Mouse (Mus musculus) natural killer cell, adult 2 months (primary cell): ENCODE measurements around the gene Elp4.

Source experiments
- DNase-seq, 2 experiments: peaks; one replicate each; pipeline ENCODE4 v3.0.0; 2022; ENCODE audit warnings: low spot score in 2 of 2

Gene Elp4

DNA sequence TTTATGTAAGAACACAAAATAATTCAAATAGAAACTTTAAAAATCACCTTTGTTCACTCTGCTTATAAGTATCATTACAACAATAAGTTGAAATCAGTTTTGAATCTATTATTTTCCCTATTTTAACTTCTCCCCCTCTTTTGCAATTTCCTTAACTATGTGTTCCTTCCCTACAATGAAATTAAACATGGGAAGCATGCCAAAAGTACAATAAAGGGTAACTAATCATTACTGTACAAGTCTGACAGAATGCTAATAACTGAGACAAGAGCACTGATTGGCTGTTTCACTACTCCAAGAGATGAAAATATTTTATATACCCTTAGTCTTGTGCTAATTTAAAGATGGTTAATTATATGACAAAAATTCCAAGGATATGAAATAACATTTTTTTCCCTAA lies 99.2 kb downstream of the Elp4 start:
- no peak for DNase-seq

DNA sequence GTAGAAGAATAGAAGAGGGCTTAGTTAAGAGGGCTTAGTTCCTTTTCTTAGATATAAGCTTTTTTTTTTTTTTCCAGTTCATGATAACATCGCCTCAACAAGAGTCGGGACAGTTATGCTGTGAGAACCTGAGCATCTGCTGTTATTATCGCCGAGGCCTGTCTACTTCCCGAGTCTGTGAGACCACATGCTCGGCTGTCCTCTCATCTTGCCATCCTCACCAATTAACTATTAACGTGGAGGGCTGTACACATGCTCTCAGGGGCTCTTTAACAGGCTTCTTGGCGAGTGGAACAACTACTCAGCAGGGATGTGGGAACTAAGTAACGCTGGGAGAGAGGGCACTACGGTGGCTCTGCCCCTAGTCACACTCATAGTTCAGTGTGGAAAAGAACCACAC lies 99.9 kb downstream of the Elp4 start:
- no peak for DNase-seq

DNA sequence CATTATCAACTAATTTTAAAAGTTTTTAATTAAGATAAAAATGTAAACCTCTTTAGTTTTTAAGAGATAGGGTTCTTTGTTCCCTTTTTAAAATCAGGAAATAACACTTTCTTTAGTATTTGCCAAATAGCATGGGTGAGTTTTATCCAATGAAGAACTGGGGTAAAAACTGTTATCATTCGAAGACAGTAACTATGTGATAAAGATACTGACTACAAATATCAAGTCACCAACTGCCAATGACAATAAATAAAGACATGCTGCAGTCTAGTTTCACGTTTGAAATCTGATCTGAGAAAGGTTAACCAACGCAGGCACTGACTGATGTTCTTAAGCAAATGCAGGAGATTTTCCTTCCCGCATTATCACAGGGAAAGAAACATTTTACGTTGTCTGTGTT lies 100.9 kb downstream of the Elp4 start:
- DNase-seq, result no peak

DNA sequence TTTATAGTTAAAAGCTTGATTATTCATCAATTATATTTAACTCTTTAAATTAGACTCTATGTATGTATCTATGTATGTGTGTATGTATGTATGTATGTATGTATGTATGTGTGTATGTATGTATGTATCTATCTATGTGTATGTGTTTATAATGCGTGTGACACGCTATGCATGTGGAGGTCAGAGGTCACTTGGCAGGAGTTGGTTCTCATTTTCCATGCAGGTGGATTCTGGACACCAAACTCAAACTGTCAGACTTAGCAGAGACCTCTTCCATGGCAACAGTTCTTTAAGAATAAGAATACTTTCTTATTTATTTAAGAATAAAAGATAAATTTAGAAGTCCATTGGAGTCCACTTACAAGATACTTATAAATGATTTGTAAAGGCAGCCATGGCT lies 101.5 kb downstream of the Elp4 start:
- DNase-seq, result no peak

DNA sequence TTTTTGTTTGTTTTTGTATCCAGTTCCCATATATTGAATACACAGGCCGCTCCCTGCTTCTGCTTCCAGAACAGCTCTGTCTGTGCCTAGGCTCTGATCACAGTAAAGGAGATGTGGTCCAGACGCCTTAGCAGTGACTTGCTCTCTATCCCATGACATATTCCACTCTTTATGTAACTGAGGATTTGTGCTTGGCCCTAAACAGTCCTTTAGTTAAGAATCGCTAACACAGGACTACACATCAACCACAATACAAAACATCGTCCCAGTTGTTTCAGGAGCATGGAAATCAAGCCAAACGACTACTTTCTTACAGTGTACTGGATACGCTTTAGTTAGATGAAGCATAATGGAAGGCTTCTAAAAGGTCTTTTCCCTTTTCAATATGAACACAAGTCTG lies 102.8 kb downstream of the Elp4 start:
- no peak for DNase-seq

DNA sequence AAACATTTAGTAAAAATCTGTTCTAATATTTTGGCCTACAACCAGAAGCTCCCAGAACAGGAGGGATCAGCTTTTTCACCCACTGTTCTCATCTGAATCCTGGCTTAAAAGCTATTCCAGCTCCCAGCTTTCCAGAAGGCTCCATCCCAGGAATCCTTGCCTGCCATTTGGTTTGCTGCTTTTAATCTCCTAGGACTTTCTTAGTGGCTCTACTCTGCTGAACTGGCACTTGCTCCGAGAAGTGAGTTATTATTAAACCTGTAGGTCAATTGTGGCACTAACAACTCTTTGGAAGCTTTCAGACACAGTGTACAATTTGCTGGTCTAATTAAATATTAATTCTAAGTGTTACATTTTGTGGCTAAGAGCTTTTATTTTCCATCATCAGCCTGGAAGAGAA lies 103.7 kb downstream of the Elp4 start:
- no peak for DNase-seq

DNA sequence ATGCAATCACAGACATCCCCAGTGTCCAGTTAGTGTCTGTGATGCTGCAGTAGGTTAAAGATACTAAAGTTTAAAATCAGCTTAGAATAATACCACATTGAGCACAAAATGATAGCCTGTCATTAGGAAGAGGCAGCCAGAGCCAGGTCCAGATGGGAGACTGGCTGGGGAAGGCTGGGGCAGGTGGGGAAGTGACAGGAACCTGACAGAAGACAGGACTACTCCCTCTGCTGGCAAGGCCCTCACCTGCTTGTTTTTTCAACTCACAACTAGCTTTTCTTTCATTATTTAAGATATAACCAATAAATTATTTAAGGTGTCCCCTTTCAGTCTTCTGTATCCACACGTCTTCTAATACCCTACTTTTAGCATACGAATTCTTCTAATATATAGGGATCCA lies 104.5 kb downstream of the Elp4 start:
- no peak for DNase-seq

DNA sequence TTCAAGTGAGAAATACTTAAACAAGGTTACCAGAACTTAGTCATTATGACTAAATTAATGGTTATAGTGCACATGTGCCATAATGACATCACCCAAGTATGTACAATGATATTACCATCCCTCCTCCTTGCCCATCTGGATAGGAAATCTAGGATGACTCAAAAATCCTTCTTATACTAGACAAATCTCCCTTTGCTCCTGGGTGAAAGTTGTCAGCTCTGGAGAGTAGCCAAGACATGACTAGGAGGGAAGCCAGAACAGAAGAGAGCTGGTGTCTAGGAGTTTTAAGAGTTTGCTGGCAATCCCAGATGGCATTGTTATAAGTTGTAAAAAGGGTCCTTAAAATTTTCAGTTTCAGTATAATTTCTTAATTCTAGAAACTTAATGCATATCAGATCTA lies 106.5 kb downstream of the Elp4 start:
- DNase-seq, result no peak

DNA sequence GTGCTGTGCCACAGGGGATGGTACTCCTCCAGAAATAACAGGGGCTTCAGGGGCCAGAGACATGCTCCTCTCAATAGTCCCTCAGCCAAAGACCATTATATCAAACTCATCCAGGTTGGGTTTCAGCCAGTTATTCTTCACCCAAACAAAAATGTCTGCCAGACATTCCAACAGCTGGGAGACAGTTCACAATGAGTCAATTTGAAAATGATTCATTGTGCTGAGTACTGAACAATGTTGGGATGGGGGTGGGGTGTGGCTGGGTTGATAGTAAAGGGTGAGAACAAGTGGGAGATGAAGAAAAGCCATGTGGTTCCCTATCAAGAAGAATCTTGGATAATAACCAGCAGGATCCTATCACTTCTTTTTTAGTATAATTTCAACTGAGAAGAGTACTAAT lies 108.3 kb downstream of the Elp4 start:
- DNase-seq, result no peak

DNA sequence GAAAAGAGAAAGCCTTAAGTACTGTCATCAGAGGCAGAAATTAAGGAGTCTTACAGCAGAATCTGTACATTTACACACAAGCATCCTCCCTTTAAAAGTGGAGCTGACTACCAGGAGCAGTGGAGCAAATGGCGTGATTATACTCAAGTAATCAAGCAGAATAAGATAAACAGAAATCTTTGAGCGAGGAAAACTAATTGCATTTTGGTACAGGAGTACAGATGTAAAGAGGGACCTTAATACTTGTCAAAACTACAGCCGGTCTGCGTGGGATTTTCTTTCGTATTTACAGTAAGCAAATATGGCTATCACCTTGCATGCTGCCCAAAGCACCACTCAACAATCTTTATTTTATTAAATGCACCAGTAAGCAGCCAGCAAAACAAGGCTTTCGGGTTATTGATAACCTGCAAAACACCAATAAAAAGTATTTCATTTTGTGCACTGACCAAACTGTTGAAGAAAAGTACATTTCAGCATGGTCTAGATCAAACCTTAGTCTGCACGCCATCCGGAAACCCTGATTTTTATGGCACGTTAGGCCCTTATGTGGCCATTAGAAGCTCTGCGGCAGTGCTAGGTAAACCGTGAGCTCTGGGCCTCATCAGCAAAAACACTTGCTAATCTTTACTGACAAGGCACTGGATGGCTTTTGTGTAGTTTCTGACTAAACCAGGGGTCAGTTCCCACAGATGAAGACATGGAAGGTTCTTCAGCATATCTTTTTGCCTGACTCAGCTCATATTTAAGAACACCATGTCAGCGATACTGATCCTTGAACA lies 111.8 kb downstream of the Elp4 start:
- DNase-seq, result no peak

DNA sequence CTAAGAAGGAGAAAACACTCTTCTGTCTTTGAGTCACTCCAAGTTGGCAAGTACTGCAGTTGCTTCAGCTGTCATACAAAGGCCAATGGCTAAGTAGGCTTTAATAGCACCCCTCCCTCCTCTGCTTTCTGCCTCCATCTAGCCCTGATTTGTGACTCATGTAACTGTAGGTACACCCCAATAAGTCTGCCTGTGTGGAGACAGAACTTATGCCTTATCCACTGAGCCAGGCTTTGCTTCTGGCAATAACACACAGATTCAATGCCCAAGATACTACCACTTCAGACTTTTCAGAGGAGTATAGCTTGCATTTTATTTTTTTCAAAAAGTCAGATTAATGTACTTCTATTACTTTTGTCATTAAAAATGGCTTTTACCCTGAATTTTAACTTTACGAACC lies 114.4 kb downstream of the Elp4 start:
- no peak for DNase-seq

DNA sequence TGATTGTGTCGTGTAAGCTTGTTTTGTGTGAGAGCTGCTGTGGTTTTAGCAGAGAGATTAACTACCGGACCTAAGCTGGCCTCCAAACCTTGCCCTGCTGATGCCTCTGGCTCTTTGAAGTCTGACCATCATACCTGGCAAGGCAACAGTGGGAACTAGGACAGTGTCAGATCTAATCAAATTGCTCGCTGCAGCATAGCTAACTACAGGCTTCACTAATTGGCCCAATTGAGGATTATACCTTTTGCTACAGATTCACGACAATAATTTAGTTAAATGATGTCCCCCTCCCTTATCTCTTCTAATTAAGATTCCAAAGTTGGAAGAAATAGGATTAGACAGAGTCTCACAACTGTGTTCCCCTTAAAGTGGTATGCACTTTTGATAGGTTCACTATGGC lies 116.6 kb downstream of the Elp4 start:
- no peak for DNase-seq

DNA sequence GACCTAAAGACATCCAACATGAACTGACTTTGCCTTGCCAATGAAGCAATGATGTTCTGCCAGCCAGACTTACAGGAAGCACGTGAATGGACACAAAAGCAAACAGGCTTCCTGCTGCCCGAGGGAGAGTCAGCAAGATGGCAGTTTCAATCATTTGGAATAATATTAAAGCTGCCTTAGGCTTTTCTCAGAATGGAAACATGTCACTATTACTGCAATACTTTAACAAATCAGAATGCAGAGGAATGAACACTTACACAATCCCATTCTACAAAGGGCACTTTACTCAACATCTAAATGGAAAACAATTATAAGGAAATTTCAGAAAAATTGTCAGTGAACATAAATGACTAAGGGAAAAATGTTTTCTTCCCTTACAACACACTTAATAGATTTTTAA lies 117.4 kb downstream of the Elp4 start:
- no peak for DNase-seq

DNA sequence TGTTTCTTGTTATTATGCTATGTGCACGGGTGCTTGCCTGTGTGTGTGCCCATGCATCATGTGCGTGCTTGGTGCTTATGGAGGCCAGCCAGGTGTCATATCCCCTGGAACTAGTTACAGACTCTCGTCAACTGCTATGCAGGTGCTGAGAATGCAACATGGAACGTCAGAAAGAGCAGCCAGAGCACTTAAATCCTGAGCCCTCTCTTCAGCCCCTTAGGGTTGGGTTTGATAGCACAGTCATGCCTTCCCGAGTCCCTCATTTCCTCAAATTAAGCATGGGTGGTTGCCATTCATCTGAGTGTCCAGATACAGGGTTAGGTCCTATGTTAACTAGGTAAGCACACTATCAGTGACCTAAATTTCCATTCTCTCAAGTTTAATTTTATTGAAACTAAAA lies 121.5 kb downstream of the Elp4 start:
- no peak for DNase-seq

DNA sequence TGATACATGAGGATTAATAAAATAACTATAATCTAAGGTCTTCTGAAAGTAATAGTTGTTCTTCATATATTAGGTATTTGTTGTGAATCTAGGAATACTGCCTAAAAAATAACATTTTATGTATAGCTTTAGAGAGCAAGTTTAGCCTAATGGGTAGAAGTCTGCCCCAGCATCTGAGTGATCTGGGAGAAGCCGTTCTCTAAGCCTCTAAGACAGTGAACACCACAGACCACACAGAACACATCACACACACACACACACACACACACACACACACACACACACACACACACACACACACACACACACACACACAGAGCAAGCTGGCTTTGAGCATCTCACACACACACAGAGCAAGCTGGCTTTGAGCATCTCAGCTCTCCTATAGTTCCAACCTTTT lies 123.6 kb downstream of the Elp4 start:
- no peak for DNase-seq

DNA sequence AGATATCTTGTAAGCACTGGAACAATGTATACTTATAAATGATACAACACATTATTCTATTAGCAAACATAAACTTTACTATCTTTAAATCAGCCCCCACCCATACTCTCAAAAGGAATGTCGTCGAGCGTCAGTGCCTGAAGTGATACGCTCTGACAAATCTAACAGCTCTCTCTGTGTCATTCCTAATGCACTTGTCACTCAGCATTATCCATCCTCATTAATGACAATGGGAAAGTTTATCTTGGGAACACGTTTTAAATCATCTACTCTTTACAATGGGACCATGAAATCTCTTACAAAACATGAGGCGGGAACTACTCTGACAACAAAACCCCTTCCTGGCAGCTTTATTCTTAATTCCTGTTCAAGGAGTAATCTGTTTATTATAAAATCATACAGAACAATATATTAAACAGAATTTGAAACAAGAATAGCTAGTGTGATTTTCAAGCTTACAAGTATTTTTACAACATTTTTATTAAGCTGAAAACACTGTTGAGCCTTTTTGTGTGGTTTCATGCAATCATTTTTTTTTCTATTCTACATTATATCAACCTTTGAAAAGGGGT lies 125.0 kb downstream of the Elp4 start:
- no peak for DNase-seq

DNA sequence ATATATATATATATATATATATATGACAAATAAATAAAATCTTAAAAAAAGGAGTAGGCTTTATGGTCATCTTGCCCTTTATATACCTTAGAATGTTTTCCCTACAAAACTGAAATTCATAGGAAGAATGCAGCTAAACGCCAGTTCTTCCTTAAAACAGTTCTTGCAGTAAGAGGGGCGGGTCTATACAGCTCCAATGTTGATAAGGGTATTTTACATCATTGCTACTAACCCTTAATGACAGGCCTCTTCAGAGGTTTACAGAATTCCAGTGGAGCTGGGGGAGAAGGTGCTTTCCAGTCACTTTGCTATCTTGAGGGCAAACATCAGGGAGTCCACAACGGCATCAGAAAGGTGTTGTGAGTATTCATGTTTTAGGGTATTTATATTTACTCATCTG lies 133.1 kb downstream of the Elp4 start:
- DNase-seq, result no peak

DNA sequence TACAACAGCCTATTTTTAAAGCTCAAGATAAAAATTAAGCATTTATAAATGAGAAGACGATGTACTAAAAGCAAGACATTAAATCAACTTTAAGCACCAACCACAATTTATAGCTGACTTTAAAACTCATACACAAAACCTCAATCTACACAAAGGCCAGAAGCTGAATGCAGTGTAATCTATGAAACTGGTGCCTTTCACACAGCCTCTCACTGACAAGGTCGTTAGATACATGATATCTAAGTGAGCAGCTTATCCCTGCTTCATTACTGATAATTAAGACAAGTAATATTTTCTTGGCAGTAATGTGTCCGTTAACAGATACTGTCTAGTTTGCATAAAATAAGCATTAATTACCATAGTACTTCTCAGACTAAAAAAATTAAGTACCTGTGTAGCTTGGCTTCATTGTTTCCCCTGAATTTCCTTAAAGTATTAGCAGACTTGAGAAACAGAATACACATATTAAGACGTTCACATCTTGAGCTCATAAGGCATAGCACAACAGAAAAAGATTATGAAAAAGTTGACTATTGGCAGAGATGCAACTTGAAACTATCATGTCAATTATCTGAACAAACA lies 134.5 kb downstream of the Elp4 start:
- DNase-seq, result no peak

DNA sequence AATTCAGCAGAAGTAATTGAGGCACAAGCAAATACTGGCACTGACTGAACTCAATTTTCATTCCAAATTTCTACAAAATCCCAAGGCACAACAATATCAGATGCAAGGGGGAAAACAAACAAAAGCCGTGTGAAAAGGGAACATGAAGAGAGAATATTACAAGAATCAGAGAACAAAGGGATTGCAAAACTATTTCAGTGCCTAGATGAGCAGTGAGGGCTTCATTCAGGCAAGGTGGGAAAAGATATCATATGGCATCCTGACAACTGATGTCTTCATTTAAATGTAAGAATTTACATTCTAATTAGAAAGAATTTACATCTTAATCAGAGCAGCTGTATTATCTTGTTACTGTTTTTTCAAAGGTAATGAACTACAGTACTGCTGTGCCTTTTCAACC lies 150.9 kb downstream of the Elp4 start:
- DNase-seq, result no peak

DNA sequence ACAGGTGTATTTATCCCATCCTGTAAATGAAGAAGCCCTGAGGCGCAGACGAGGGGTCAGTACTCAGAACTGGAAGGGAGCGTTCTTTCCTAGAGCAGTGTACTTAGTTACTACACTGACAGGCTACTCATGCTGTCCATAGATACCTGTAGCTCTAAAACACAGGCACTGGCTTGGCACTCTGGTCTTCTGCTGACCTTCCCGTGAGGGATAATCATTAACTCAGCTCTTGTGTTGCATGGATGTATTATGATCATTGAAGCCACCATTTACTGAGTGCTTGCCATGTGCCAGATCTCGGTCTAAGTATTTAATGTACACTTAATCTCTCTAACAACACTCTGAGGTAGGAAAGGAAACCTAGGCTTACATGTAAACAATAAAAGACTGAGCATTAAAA lies 155.3 kb downstream of the Elp4 start:
- no peak for DNase-seq

DNA sequence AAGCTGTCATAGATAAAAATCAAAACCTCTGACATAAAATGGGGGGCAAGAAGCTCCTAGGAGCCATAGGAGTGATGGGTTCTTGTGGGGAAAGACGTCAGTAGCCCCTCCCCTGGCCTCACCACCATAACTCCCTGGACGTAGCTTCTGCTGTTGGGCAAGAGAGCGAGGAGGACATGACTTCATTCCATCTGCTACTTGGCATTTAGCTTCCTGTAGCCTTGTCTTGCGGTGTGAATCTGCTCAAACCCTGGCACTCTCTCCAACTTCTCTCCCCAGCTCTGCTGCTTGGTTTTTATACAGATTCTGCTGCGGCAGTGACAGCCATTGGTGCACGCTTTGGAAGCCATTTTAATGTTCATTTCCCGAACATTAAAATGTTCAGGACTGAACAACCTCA lies 157.5 kb downstream of the Elp4 start:
- no peak for DNase-seq

DNA sequence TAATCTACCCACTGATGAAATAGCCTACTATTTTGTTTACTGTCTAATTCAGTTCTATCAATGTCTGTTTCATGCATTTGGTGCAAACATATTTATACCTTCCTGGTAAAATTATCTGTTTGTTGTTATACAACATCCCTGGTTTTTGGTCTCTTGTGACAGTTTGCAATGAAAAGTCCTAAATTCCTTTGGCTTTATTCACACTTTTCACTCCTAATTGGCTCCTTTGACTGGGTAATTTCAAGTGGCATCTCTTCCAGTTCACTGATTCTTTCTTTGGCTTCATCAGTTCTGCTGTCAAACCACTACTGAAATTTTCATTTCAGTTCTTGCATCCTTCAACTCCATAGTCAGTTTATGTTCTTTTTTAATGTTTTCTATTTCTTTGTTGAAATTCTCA lies 168.2 kb downstream of the Elp4 start:
- no peak for DNase-seq

DNA sequence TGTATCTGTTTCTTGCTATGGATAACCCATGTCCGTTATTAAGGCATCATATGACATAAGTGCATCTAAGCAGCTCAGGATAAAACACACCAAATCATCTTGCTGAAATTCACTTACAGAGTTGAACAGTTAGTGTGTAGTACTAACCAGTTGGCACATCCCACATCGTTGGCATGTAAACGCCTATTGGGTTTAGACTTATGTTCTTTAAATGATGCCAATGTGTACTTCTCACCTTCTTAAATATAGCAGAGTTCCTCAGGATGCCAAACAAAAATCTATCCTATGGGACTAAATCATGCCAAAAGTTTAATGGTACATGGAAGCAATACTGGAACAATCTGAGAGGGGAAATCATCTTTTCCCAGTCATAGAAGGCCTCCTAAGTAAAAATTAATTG lies 173.7 kb downstream of the Elp4 start:
- no peak for DNase-seq

DNA sequence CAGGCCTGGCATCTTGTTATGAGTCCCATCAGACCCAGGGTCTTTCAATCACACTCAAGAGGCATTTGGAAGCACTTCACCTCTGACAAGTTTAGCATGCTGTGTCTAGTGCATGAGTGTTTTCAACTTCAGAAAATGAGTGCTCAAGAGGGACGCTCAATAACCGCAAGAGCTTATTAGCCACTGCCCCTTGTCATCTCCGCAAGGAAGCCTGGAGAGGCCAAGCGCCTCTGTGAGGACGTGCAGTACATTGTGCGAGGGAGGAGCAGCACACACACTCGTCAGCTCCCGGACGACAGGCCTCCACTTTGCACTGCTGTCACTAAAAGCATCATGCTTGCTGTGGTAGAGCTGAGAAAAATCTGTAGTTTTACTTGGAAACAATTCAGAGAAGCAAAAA lies 177.7 kb downstream of the Elp4 start:
- DNase-seq, result no peak
